Mouse (Mus musculus): Measurements from ENCODE around the gene Adcy6.
"Not testable (repeated sequence)": the region's sequence is repeated elsewhere in the genome, so short reads cannot be mapped to it uniquely, and the experiment has no call there.

Adcy6 gene

DNA sequence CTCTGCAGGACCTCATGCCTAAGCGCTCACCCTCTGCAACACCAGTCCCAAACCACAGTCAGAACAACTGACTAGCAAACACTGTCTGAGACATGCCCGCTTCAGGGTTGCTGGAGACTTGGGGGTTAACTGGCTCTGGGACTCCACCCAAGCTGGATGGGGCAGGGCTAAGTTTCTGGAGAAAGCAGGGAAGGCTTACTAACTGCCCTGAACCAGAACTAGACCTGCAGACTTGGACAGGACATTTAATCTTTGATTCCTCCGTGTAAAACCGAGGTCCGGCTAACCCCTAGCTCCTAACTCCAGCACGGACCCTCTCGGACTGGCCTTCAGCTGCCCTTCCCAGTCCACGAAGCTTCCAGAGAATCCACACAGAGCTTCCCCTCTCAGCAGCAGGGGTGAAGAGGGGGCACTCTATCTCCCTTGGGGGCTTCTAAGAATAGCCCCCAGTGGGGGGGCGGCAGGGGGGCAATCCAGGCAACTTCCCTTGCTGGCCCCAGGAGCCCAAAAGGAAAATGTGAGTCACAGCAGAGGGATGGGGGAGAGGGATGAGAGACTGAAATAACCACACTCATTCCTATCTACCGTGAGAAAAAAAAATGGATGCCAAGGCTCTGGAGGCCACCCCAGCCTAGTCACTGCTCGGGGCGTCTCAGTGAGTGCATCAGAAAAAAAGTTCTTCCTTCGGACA is 7.5 kb downstream of the Adcy6 start:
- DNase-seq (ENCODE audit: low read depth, low spot score): no peak

DNA sequence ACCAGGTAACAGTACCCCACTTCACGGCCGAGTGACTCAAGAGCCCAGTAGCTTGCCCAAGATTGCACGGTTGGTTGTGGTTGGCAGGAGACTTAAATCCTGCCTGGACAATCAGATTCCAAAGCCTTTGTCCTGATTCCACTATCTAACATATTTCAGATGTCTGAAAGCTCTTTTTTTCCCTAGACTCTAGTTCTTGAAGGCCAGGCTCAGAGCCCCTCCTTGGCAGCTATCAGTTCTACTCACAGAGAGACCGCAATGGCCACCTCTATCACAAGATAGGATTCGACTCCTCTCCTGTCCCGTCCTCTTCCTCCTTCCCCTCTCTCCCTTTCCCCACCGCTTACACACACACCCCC is 8.1 kb downstream of the Adcy6 start:
- DNase-seq (ENCODE audit: low read depth, low spot score): no peak

DNA sequence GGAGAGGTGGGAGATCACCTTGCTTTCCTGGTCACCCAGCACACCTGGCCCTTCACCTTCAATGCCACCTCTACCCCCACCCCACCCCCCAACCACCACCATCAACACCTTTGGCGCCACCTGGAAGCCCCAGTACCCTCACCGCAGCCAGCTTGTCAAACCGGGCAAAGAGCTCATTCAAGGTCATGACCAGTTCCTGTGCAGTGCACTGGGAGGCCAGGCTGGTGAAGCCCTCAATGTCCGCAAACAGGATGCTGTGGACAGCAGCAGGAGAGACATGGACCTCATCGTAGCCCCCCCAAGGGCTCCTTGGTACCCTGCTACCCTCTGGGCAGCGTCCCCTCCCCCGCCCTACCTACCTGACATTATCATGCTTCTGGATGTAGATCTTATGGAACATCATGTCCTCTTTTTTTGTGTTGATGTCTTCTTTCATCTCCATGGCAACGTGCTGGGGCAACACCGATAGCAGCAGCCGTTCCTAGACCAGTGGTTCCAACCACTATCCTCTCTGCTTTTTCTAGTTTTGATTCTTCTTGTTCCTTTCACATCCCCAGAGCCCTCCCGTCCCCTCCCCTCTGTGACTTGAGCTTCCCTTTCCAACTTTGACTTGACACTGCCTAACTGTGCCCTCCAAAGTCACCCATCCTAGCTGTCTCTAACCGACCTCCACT is 9.7 kb downstream of the Adcy6 start:
- DNase-seq (ENCODE audit: low read depth, low spot score): no peak

DNA sequence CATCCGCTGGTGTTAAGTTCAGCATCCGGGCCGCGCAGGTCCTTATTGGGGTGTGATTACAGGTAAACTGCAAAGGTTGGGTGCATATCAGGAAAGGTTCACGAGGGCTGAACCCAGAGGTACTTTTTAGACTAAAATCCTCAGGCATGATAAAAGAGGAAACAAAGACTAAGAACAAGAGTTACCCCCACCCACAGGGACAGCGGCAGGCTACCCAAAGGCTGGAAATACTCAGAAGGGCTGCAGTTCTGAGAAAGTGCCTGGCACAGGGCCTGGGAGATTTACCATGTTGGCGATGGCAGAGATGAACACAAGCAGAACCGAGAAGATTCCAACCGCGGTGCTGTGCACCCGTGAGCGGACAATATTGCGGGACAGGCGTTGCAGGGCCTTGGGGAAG is 13.3 kb downstream of the Adcy6 start:
- no peak for DNase-seq (ENCODE audit: low read depth, low spot score)

DNA sequence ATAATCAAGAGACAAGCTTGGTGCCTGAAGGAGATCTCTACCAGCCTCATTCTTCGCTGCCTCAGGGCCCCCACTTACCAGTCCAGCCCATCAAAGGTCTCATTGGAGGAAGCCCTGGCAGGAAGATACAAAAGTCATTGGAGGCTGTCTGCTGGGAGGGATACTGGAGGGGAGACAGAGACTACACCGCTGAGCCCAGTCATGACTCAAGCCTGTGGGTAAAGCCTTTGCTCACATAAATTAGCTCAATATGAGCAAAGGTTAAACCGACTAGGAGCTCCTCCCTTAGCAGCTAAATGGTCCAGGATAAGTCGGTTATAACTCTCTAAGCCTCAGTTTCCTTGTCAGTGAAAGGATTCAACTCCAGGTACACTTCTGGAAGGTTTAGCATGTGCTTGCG is 14.8 kb downstream of the Adcy6 start:
- no peak for DNase-seq (ENCODE audit: low read depth, low spot score)

DNA sequence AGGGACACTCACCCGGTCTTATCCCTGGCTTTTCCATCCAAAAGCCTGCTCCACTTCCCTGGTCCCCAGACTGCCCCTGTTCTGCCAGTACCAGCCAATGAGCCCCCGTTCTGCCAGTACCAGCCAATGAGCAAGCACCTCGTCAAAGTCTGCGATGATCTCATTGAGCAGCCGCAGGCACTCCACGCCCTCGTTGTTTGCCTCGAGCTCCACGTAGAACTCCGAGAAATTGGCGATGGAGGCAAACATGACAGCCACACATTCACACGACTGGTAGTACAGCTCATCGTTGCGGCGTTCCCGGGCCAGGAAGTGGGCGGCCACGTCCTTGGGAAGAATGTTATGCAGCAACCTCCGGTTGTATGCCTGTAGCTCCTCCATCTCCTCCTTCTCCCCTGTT is 15.7 kb downstream of the Adcy6 start:
- DNase-seq (ENCODE audit: low read depth, low spot score): no peak

DNA sequence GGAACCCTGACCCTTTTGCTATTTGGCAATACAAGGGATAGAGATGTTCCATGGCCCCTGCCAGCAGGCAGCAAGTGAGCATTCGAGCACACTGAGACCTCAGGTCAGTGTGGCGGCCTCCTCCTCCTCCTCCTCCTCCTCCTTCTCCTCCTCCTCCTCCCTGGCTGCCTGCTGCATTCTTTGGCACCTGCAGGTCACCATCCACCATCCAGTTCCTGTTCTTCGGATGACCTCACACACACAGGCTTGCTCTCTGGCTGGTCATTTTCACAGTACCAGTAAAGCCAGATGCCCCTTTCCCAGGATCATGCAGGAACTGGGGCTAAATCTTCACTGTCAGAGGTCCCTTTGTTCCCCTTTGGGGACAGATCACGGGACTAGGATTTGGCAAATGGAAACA is 18.5 kb downstream of the Adcy6 start:
- no peak for DNase-seq (ENCODE audit: low read depth, low spot score)

DNA sequence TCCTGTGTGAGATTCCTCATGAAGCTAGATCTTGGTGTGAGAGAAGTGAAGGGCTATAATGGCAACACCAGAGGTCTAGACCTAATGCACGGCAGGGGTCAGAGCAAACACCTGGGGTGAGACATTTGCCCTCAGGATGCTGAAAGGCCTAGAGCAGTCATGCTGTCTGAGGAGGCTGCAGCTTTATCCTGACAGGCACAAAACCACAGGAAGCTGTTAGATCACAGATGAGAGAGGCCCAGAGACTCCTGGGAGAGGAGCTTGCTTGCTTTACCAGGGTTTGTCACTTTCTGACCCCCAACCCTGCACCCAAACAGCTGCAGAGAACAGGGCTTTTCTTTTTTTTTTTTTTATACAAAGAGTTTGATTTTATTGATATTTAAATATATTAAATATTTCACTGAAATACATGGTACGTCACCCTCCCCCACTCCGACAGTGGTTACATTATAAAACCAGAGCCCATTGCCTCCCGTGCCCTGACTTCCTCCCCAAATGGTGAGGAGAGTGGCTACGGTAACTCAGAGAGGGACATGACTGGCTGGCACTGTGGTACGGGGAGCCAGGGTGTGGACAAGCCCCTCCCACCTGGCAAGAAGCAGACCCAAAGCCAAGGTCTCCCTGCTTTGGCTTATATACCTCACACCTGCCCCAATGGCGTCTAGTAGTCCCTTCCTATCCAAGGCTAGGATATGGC is 20.1 kb downstream of the Adcy6 start:
- no peak for DNase-seq (ENCODE audit: low read depth, low spot score)

DNA sequence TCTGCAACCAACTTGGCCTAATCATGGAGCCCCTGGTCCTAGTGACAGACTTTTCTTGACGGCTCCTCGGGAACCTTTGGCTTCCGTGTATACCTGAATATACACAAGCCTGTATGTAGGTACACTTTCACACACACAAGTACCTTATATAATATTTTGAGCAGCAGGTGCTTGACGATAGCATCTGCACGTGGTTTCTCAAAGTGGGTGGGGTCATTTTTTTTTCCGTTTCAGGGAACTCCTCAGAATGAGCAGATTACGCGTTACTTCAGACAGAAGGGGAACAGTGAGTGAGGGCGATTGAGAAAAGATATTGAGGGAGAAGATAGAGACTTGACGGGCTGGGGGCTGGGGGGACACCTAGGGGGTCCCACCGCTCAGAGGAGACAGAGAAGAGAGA is 22.1 kb downstream of the Adcy6 start:
- no peak for DNase-seq (ENCODE audit: low read depth, low spot score)

DNA sequence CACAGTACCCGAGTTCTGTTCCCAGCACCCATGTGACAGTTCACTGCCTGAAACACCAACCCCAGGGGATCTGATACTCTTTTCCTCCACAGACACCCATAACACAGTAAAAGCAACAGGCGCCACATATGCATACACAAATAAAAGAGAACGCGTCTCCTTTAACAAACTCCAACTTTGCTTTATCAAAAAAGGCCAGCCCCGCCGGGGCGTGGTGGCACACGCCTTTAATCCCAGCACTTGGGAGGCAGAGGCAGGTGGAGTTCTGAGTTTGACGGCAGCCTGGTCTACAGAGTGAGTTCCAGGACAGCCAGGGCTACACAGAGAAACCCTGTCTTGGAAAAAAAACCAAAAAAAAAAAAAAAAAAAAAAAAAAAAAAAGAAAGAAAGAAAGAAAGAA is 23.7 kb downstream of the Adcy6 start:
- not testable (repeated sequence) for DNase-seq (ENCODE audit: low read depth, low spot score)

DNA sequence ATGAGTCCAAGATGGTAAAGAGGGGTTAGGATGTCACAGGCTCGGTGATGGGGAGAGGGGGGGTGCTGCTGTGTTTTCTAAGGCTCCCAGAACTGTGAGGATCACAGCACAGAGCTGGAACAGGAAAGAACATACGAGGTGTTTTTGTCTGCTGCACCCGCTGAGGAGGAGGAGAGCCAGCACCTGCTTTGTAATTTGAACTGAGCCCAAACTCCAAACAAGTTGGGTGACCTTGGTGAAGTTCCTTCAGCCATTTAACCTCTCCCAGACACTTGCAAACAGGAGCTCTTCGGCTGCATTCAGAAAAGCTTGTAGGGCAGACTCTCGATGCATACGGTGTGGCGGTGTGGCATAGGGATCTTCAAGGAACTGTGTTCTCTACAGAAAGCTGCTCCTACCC is 24.5 kb downstream of the Adcy6 start:
- DNase-seq (ENCODE audit: low read depth, low spot score): no peak

DNA sequence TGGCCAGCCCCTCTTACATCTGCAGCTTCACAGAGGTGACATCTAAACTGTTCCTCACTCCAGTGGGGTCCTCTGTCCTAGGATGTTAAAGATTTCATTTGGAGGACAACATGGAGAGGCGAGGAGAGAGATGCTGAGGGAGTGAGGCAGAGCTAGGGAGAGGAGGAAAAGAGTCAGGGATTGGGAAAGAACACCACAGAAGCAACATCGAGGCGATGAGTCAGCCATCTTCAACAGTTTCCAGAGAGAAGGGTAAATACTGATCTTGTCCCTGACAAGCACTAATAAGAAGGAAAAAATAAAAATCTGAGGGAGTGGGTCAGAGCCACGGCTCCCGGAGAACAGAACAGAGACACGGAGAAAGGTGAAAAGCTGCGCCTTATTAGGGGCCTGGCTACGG is 26.9 kb downstream of the Adcy6 start:
- DNase-seq (ENCODE audit: low read depth, low spot score): no peak

DNA sequence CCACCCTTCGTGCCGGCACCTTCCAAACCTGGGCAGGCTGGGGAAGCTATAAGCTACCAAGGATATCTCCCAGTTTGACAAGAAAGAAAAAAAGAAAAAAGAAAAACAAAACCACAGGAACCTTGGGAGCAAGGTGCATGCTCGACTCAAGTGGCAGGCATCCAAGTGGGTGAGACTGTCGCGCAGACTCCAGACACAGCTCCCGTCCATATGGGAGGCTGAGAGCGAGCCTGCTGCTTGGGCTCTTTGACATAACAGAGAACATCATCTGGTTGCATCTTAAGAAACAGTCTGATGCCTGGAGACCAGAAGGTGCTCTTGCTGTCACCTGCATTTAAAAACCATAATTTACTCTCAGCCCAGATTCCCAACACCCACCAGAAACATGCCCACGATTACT is 27.5 kb downstream of the Adcy6 start:
- DNase-seq (ENCODE audit: low read depth, low spot score): no peak

DNA sequence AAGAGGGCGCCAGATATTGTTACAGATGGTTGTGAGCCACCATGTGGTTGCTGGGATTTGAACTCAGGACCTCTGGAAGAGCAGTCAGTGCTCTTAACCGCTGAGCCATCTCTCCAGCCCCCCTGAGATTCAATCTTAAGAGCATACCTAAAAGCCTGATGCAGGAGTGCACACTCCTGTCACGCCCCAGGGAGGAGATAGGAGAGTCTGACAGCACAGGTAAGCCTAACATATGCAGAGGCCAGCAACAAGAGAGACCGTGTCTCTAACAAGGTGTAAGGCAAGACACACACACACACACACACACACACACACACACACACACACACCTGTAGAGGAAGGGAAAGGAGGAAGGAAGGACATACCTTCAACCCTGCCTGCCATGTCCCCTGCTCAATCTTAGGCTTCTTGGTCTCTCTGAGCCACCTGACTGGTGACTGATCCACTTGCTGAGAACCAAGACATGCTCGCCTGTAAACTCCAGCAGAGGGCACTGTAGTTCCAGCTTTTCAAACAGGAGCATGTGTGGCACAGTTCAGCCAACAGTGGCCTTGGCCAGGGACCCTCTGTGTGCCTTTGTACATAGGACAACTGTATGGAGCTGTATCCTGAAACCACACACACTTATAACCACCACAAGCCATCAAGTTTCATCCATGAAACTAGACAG is 29.9 kb downstream of the Adcy6 start:
- peak; percentile 56 for DNase-seq (ENCODE audit: low read depth, low spot score)

DNA sequence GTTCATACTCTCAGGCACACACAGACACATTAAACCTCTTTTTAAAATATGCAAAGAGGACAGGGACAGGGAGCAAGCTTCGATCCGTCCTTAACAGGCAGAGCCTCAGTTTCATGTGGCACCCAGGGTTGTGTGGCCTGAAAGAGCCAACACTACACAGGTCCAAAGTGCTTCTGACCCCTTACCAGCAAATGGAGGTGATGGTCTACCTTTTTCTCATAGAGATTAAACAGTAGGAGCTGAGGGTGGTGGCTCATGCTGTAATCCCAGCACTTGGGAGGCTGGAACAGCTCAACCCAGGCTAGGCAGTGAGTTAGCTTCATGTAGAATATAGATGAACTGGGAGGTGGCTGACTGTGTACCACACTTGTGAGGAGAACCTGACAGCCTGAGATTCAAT is 30.6 kb downstream of the Adcy6 start:
- DNase-seq (ENCODE audit: low read depth, low spot score): no peak

DNA sequence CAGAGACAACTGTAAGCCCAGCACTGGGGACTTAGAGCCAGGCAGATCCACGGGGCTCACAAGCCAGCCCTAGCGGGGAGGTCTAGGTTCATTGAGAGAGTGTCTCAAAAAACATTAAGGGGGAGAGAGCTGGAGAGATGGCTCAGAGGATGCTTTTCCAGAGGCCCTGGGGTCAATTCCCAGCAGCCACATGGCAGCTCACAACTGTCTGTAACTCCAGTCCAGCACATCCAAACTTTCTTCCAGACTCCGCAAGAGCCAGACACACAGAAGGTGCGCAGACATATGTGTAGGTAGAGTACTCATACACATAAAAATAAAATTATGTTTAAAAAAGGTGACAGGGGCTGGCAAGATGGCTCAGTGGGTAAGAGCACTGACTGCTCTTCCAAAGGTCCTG is 36.6 kb downstream of the Adcy6 start:
- DNase-seq (ENCODE audit: low read depth, low spot score): no peak

DNA sequence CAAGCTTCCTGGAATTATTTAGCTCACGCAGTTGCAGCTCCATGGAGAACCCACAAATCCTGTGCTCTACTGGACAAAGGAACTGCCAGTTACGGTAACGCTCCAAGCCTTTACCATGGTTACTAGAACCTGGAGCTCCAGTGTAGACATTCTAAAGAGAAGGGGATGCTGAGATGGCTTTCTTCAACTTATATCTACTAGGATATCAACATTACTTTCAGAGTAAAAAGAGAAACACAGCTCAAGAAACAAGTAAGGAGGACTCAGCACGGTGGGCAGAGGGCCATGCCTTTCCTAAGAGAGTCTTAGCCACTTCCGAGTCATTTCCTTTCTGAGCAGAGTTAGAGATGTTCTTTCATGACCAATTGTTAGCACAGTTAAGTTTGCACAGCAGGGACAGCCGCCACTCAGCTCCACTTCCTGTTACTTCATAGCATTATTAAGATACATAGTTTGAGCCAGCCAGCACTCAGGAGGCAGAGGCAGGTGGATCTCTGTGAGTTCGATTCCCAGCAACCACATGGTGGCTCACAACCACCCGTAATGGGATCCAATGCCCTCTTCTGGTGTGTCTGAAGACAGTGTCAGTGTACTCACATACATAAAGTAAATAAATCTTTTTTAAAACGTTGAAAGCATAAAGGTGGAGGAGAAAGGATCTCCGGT is 38.9 kb downstream of the Adcy6 start, which contains the start of the genes Ccnt1 and 4930415O20Rik:
TSS of gene Ccnt1 (minus strand) at position 51 of the 666 bp plus-strand sequence.
TSS of gene 4930415O20Rik (plus strand) at position 132 of the 666 bp plus-strand sequence.
- no peak for DNase-seq (ENCODE audit: low read depth, low spot score)

DNA sequence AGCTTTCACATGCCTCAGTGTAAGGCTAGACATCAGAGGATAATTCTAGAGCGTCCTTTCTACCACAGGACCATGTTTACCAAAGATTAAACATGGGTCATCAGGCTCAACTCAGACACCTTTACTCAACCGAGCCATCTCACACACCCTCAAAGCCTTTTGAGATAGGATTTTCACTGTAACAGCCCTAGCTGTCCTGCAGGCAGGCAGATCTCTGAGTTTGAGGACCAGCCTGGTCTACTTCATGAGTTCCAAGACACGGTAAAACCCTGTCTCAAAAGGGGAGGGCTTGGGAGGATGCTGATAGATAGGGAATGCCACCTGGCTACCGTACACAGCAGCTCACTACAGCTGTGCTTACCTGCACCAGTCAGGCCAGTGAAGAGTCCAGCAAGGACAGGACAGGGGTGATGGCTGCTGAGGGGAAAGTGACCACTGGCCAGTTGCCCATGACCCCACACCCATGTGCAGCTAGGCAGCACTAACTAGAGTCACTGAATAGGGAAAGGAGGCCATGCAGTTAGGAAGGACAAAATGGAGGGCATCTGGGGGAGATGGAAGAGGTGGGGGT is 40.0 kb downstream of the Adcy6 start:
- DNase-seq (ENCODE audit: low read depth, low spot score): no peak

DNA sequence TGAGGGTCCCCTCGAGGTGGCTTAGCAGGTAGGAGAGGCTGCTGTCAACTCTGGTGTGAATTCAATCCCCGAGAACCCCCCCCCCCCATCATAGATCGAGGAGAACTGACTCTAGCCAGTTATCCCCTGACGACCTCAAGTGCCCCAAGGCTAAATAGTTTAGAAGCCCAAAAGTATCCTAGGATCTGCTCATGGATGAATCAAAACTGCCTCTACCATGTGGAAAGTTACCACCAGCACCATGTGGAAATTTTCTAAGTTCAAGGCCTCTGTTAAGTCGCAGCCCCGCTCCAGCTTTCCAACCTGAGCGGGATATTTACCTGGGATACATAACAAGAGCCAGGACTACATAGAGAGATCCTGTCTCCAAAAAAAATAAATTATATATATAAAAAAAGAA is 40.7 kb downstream of the Adcy6 start:
- DNase-seq (ENCODE audit: low read depth, low spot score): no peak

DNA sequence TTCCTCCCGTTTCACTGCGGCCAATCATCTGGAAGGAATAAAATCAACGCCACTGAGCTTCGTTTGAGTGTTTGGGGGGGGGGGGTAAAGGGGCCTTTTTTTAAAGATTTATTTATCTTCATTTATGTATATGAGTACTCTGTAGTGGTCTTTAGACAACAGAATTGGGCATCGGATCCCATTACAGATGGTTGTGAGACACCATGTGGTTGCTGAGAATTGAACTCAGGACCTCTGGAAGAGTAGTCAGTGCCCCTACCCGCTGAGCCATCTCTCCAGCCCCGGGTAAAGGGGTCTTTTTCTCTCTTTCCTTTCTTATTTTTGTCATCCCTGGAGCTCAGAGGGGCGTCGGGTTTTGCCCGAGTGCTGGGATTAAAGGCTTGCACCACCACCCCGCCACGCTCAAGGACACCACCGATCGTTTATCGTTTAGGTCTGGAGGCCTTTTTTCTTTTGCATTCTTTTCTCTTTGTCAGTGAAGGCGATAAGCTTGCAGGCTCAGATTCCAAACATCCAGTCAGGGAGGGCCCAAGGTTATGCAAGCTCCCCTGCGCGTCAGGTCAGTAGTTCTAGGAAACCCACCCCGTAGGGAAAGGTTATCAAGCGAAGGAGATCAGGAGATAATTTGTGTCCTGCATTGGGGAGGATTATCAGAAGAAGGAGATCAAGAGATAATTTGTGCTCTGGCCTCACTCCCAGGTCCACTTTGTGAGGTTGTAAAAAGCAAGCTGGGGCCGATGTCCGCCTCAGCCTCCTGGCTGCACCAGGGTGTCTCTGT is 41.4 kb downstream of the Adcy6 start:
- DNase-seq (ENCODE audit: low read depth, low spot score): no peak
